Mouse (Mus musculus) myocyte (in vitro differentiated cells): Measurements from ENCODE around the gene Disc1.

ENCODE experiments used
- E2F4 ChIP-seq: IDR thresholded peaks from one replicate; pipeline ENCODE4 v1.6.1; 2011; ENCODE audit warnings: mild to moderate bottlenecking, control low read depth, moderate library complexity; ENCODE audit not compliant: insufficient read depth
- MAX ChIP-seq: IDR thresholded peaks from one replicate; pipeline ENCODE4 v1.6.1; 2011; ENCODE audit warnings: low read depth, mild to moderate bottlenecking, control low read depth
- POLR2A ChIP-seq: IDR thresholded peaks from one replicate; pipeline ENCODE4 v1.6.1; 2011; ENCODE audit warnings: low read depth, mild to moderate bottlenecking, control low read depth, moderate library complexity; ENCODE audit not compliant: insufficient read length
- POLR2AphosphoS2 ChIP-seq: IDR thresholded peaks from one replicate; pipeline ENCODE4 v1.6.1; 2011; ENCODE audit warnings: low read depth, control low read depth; ENCODE audit not compliant: insufficient read length
- TCF12 ChIP-seq: IDR thresholded peaks from one replicate; pipeline ENCODE4 v1.6.1; 2011; ENCODE audit warnings: mild to moderate bottlenecking, control low read depth; ENCODE audit not compliant: poor library complexity, insufficient read depth, severe bottlenecking
- USF1 ChIP-seq: IDR thresholded peaks from one replicate; pipeline ENCODE4 v1.6.1; 2011; ENCODE audit warnings: low read depth, mild to moderate bottlenecking, control low read depth, moderate library complexity

DNA sequence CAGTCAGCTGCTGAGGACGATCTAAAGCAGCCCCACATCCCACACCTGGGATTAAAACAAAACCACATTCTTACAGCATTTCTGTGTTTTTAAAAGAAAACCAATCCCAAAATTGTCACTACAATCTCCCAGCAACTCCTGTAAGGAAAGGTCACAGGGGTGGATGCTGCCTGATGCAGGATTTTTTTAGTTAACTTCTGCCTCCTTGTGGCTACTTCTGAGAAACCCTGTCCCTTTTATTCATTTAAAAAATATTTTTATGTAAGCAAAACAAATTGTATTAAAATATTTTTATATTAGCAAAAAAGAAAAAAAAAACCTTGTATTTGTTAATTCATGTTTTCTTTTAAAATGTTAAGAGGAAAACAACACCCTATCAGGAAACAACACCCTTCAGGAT lies 8.2 kb upstream of the Disc1 start:
- no peak for TF ChIP-seq TCF12
- TF ChIP-seq POLR2A, result no peak
- TF ChIP-seq E2F4, result no peak
- no peak for TF ChIP-seq POLR2AphosphoS2
- TF ChIP-seq MAX, result no peak
- TF ChIP-seq USF1, result no peak
